Comparison of ENCODE assay signal across 9 mouse cellular contexts in genomic region chr5:112012505-112013164, GRCm38 (mm10).
DNase-seq lines count a peak whose midpoint lies in the region; ATAC-seq and TF ChIP-seq lines count a peak whose summit lies in the region.
"Had no signal": no experiment of that assay in that cellular context is flagged by ENCODE, and none has a peak within 500 bp of the region (broad histone marks: within the 10 kb centered on the region; RNA-seq: fewer than 3 reads in every experiment).

No protein-coding gene starts in this region.

- no peak for TF ChIP-seq CTCF in kidney, adult 2 months (conservative IDR thresholded peaks at IDR 0.05; ENCODE audit: insufficient read depth, insufficient read length, low read depth, low read length)

- peak; percentile 31 for DNase-seq in kidney, postnatal 10 days
- DNase-seq in kidney, adult 2 months, result no peak
- peak; percentile 74 for DNase-seq in embryo, embryonic 10 days (ENCODE audit: low spot score)
- DNase-seq in heart, embryonic 10.5 days (ENCODE audit: low spot score), result peak; percentile 81
- DNase-seq in lung, postnatal 36 days, result peak; percentile 12
- DNase-seq in left cerebral cortex, adult 18-20 months (ENCODE audit: low spot score in 2 of 2), result no peak
- DNase-seq in thymus, adult 18-20 months, result no peak

- H3K27ac ChIP-seq in kidney, adult 2 months (ENCODE audit: insufficient read depth, low read depth, low read length), result no peak overlapping the region
- H3K27ac ChIP-seq in heart, embryonic 10.5 days, result 0 out of 2 replicates have a peak overlapping the region, but pooled peaks have one; percentile 10
- H3K27ac ChIP-seq: embryonic facial prominence, embryonic 15.5 days had no signal

- 21% methylated on average over 9 of the region's 9 CpGs for WGBS in kidney, adult 2 months
- WGBS in heart, embryonic 10.5 days, result 8% methylated on average over 9 of the region's 9 CpGs

- no peaks in the 10 kb centered on the region for H3K27me3 ChIP-seq in kidney, adult 2 months (replicated peaks; ENCODE audit: control insufficient read depth, insufficient read depth, low read length)
- peaks cover 24% of the 10 kb centered on the region for H3K27me3 ChIP-seq in heart, embryonic 10.5 days (ENCODE audit: insufficient read depth, poor library complexity, severe bottlenecking)
- H3K27me3 ChIP-seq: embryonic facial prominence, embryonic 15.5 days had no signal

- H3K36me3 ChIP-seq in kidney, adult 2 months (ENCODE audit: control insufficient read depth, insufficient read depth, low read length), result no peaks in the 10 kb centered on the region
- no peaks in the 10 kb centered on the region for H3K36me3 ChIP-seq in heart, embryonic 10.5 days
- H3K36me3 ChIP-seq: embryonic facial prominence, embryonic 15.5 days had no signal

- ATAC-seq in inflammation-experienced regulatory T-cells, adult 6 months, result no peak

- H3K4me3 ChIP-seq in kidney, adult 2 months (ENCODE audit: insufficient read depth, low read depth, low read length), result no peak overlapping the region
- H3K4me3 ChIP-seq in heart, embryonic 10.5 days, result peak overlapping the region; percentile 25
- H3K4me3 ChIP-seq: embryonic facial prominence, embryonic 15.5 days had no signal

- TF ChIP-seq POLR2A in kidney, adult 2 months (IDR thresholded peaks at IDR 0.05; ENCODE audit: low read depth, low read length), result no peak

- no peaks in the 10 kb centered on the region for H3K9me3 ChIP-seq in heart, embryonic 10.5 days
- H3K9me3 ChIP-seq: embryonic facial prominence, embryonic 15.5 days had no signal

- no peaks in the 10 kb centered on the region for H3K4me1 ChIP-seq in kidney, adult 2 months (ENCODE audit: control insufficient read depth, insufficient read depth, low read length)
- peaks cover 13% of the 10 kb centered on the region for H3K4me1 ChIP-seq in heart, embryonic 10.5 days

Comparison
In these comparisons a context has a peak if more than half of its experiments do, and no peak if none do; other contexts are left out.
1. DNase-seq: peak in kidney, postnatal 10 days (single experiment), embryo, embryonic 10 days (single experiment), heart, embryonic 10.5 days (single experiment) and lung, postnatal 36 days (single experiment); none in kidney, adult 2 months (single experiment), left cerebral cortex, adult 18-20 months (0 of 2) and thymus, adult 18-20 months (0 of 2).